Mouse (Mus musculus): ENCODE data around the gene Fbxo17.

GRCm38 (mm10) chr7:28749935-28750334 lies 33.3 kb downstream of the Fbxo17 start:
- TF ChIP-seq POLR2A (IDR thresholded peaks at IDR 0.05; ENCODE audit: control insufficient read depth, extremely low read depth, insufficient read depth, low read length, poor library complexity) (no peak), CTCF (IDR thresholded peaks at IDR 0.05; ENCODE audit: borderline replicate concordance, control insufficient read depth, extremely low read depth, insufficient read depth, low read length, poor library complexity) (no peak)
